Mouse (Mus musculus) limb, embryonic 13.5 days (tissue): ENCODE measurements around the gene Uts2b. TPM values are rescaled to one million over a fixed set of nuclear protein-coding genes. Genes with fewer than 3 reads are reported as not detected.

ENCODE experiments used
- ATAC-seq: fragments of 200-750 bp; cut with Nextera tagmentation; 2 replicates; pipeline ENCODE4 v1.8.0; 2017; ENCODE audit warnings: low read depth, moderate number of reproducible peaks, moderate TSS enrichment; ENCODE audit not compliant: low FRiP score
- H3K27ac ChIP-seq: fragments of 300-500 bp; sonication (generic); 2 replicates; pipeline ENCODE4 v1.5.1; 2015; ENCODE audit warnings: inconsistent platforms, mild to moderate bottlenecking, moderate library complexity
- H3K27me3 ChIP-seq: fragments of 300-500 bp; sonication (generic); 2 replicates; pipeline ENCODE4 v1.6.1; 2015; ENCODE audit warnings: mild to moderate bottlenecking, inconsistent platforms
- H3K36me3 ChIP-seq: fragments of 300-500 bp; sonication (generic); 2 replicates; pipeline ENCODE4 v1.6.1; 2015; ENCODE audit warnings: inconsistent platforms, mild to moderate bottlenecking, moderate library complexity
- H3K4me1 ChIP-seq: fragments of 300-500 bp; sonication (generic); 2 replicates; pipeline ENCODE4 v1.6.1; 2015; ENCODE audit warnings: inconsistent platforms
- H3K4me2 ChIP-seq: fragments of 300-500 bp; sonication (generic); replicated peaks from 2 replicates; pipeline ENCODE4 v1.6.1; 2015; ENCODE audit warnings: inconsistent platforms, mild to moderate bottlenecking, moderate library complexity
- H3K4me3 ChIP-seq: fragments of 300-500 bp; sonication (generic); 2 replicates; pipeline ENCODE4 v1.5.1; 2015; ENCODE audit warnings: moderate library complexity, mild to moderate bottlenecking, inconsistent platforms
- H3K9ac ChIP-seq: fragments of 300-500 bp; sonication (generic); 2 replicates; pipeline ENCODE4 v1.6.1; 2015; ENCODE audit warnings: mild to moderate bottlenecking, inconsistent platforms
- H3K9me3 ChIP-seq: fragments of 300-500 bp; sonication (generic); 2 replicates; pipeline ENCODE4 v1.6.1; 2016; ENCODE audit warnings: inconsistent platforms
- WGBS: fragments of 180-500 bp; shearing (Covaris S2); methylation state at CpG from one replicate; pipeline ENCODE4 v1.1.7; 2015; 5-methylcytosine and 5-hydroxymethylcytosine counted together
- polyA plus RNA-seq: library from polyadenylated mRNA; unstranded; fragments of >200 nt; fragmentation: Nextera tagmentation; extraction: Ambion mirVana; gene quantifications from 2 replicates; pipeline ENCODE4 v1.2.1, GENCODE M21; 2015

Uts2b gene
- polyA plus RNA-seq = 1.1 and 2.4 TPM in 2 replicates

DNA sequence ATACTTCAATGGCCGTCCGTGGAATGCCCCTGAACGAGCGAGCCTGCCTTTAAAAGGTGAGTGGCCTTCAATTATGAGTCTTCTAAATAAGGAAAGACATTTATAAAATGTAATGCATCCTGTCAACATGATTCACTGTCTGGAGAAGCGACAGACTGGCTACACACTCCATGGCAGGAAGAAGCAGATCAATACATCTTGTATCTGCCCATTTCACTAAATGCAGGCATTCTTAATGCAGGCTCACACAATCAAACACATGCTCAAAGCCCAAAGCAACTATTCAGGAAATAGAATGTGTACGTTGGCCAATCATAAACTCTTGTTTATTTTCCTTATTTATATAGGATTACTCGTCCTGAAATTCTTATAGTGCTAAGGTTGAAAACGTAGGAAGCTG is at the start of gene Uts2b:
Uts2b (minus strand) TSS at position 49 of the 400 bp plus-strand sequence.
- 42% methylated on average over 8 of the region's 8 CpGs for WGBS
- no peak within 1 kb of the TSS for H3K4me3 ChIP-seq

DNA sequence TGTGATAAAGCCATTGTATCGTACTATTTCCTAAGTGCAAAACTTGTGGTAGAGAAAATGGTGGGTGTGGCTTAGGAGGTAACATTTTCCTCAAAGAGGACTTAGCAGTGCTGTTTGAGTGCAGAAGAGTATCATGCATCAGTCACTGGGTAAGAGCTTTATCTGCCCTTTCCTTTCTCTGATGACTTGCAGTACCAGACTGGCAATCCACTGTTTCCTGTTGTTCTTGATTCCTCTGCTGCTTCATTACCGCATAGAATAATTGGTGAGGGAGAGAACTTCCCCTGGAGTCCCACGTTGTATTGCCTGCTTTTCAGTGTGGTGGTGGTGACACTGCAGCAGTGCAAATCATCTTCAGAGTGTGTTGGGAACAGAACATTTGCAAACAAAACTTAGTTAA is 47.6 kb upstream of the Uts2b start:
- H3K4me2 ChIP-seq = no peak overlapping the region
- no peak for ATAC-seq
- no peak overlapping the region for H3K27ac ChIP-seq
- peaks cover 77% of the 10 kb centered on the region for H3K36me3 ChIP-seq
- no peaks in the 10 kb centered on the region for H3K4me1 ChIP-seq
- 0 out of 2 replicates have a peak, but pooled peaks cover 4% of the 10 kb centered on the region for H3K9me3 ChIP-seq
- WGBS = 86% methylated on average over 3 of the region's 3 CpGs
- no peaks in the 10 kb centered on the region for H3K27me3 ChIP-seq
- H3K4me3 ChIP-seq = no peak overlapping the region
- no peak overlapping the region for H3K9ac ChIP-seq

More for the DNA sequence above, at the start of gene Uts2b:
- Histone ChIP-seq H3K4me2 (no peak within 1 kb of the TSS), H3K9ac (no peak within 1 kb of the TSS), H3K27ac (no peak within 1 kb of the TSS), H3K9me3 (no peaks in the 10 kb centered on the region), H3K36me3 (no peaks in the 10 kb centered on the region), H3K27me3 (no peaks in the 10 kb centered on the region), H3K4me1 (0 out of 2 replicates have a peak, but pooled peaks cover 9% of the 10 kb centered on the region)
- ATAC-seq = no peak

DNA sequence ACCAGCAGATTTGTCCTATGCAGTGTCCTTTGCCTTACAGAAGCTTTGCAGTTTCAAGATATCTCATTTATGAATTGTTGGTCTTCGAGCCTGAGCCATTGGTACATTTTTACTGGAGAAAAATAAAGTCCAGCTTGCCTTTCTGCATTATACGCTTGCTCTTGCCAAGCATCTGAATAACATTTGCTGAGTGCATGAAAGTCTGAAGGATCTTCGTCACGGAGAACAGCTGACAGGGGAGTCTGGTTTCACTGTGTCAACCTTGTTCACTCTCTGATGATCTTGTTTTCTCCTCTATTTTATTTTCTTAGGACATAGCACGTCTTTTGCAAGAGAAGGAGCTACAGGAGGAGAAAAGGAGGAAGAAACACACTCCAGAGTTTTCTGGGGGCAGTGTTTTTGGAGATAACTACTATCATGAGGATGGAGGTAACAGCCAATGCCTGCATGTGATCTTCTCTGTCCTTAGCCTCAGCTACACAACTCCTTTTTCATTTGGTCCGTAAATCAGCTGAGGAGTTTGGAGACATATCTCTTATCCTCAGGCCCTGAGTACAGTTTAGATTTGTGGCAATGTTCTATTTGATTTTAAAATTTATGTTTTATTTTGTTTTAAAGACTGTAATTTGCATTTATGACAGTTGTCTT is 47.0 kb upstream of the Uts2b start:
- Histone ChIP-seq H3K4me2 (no peak overlapping the region), H3K27ac (no peak overlapping the region), H3K4me1 (no peaks in the 10 kb centered on the region), H3K4me3 (no peak overlapping the region), H3K9me3 (no peaks in the 10 kb centered on the region), H3K27me3 (no peaks in the 10 kb centered on the region), H3K36me3 (peaks cover 71% of the 10 kb centered on the region), H3K9ac (no peak overlapping the region)
- no peak for ATAC-seq
- WGBS = 90% methylated on average over 6 of the region's 6 CpGs

DNA sequence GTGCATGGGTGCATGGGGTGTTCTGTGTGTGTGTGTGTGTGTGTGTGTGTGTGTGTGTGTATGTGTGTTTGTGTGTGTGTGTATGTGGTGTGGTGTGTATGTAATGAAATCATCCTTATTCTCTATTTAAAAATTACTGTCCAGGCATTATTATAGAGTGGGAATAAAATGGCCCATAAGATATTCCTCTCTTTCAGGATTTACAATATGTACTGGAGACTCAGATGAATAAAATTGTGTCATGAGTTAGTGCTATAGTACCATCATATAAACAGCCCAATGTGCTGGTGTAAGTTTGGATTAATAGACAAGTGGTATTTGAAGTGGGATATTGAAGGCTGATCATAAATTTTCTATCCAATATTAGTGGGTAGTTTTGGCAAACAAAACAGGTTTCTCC is 34.1 kb upstream of the Uts2b start:
- no peak overlapping the region for H3K4me2 ChIP-seq
- peaks cover 20% of the 10 kb centered on the region for H3K36me3 ChIP-seq
- H3K9ac ChIP-seq = no peak overlapping the region
- no peak overlapping the region for H3K4me3 ChIP-seq
- no peaks in the 10 kb centered on the region for H3K27me3 ChIP-seq
- H3K4me1 ChIP-seq = peaks cover 6% of the 10 kb centered on the region; the same call in 1 of the 2 replicates
- ATAC-seq = no peak
- no peaks in the 10 kb centered on the region for H3K9me3 ChIP-seq
- no peak overlapping the region for H3K27ac ChIP-seq

DNA sequence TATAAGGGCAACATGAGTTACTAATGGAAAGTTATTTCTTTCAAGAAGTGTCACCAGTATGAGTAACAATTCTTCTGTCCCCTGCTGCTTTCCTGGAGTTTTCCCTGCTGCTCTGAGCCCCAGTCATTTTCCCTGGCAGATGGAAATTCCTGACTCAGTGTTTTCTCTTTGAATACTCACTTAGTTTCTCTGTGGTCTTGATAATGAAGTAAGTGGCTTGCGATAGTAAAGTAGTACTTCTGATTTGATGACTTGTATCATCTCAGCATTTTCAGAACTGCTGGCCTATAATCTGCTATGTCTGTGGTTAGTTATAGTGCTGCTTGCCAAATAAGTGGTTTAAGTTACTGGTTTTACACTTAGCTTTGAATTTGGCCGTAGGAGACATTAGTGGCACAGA is 31.5 kb upstream of the Uts2b start:
- WGBS = 86% methylated on average over 2 of the region's 2 CpGs
- no peak overlapping the region for H3K4me3 ChIP-seq

DNA sequence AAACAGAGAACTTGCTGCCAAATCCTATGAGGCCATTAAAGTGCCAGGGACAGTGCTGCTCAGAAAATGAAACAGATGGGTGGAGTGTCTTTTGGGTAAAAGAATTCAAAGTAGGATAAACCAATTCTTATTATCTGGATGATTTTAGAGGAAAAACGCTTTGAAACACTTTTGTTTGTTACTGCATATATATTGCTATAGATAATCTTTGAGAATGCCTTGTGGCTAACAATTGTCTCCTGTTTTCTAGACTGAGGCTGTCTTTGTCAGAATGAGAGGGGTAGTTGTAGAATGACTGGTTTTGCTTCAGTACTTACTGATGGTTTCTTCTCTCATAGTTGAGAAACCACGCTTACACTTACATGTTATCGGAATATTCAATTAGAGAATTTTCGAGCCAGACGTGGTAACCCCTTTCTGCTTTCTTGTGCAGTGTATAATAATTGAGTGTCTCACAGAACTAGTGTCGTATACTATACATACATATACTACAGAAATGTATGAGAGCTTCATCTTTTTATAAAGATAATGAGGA is 29.7 kb upstream of the Uts2b start:
- Histone ChIP-seq H3K4me1 (peaks cover 6% of the 10 kb centered on the region; the same call in 1 of the 2 replicates), H3K36me3 (0 out of 2 replicates have a peak, but pooled peaks cover 2% of the 10 kb centered on the region), H3K9me3 (no peaks in the 10 kb centered on the region), H3K9ac (no peak overlapping the region), H3K27me3 (no peaks in the 10 kb centered on the region), H3K27ac (no peak overlapping the region), H3K4me2 (no peak overlapping the region), H3K4me3 (no peak overlapping the region)
- 91% methylated on average over 6 of the region's 6 CpGs for WGBS
- ATAC-seq = no peak

More for the DNA sequence above, 31.5 kb upstream of the Uts2b start:
- H3K4me1 ChIP-seq = peaks cover 6% of the 10 kb centered on the region; the same call in 1 of the 2 replicates
- no peak overlapping the region for H3K27ac ChIP-seq
- no peak overlapping the region for H3K4me2 ChIP-seq
- H3K36me3 ChIP-seq = peaks cover 13% of the 10 kb centered on the region
- no peaks in the 10 kb centered on the region for H3K27me3 ChIP-seq
- H3K9me3 ChIP-seq = no peaks in the 10 kb centered on the region
- H3K9ac ChIP-seq = no peak overlapping the region
- no peak for ATAC-seq

DNA sequence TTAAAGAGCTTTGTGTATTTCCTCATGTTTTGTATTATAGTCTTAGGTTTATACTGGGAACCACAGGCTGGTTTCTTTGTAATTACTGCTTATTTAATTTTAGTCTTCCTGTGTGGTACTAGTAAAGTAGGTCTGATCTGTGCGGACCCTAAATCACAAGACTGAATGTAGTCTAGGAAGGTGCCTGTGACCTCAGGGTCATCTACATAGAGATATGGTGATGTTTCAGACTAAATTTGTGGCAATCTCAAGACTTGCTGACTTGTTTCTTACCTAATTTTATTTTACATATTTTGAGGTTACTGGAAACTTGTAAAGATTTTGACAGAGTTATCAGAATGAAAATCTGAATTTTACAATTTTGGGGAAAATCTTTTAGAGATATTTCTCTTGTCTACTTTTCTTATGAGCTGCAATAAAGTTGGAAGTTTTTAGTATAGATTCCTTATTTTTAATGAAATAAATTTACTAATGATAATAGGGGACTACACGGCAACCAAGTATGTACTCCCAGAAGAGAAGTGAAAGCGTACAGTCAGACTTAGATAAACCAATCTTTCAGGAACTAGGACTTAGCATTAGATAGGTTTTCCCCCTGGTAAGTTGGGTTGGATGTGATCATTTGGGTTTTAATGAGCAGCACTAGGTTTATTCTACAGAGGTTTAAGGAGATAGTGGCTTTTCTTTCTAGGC is 29.1 kb upstream of the Uts2b start:
- no peaks in the 10 kb centered on the region for H3K27me3 ChIP-seq
- 0 out of 2 replicates have a peak, but pooled peaks cover 2% of the 10 kb centered on the region for H3K36me3 ChIP-seq
- no peak overlapping the region for H3K4me2 ChIP-seq
- ATAC-seq = no peak
- no peak overlapping the region for H3K4me3 ChIP-seq
- H3K27ac ChIP-seq = no peak overlapping the region
- H3K9ac ChIP-seq = no peak overlapping the region
- H3K4me1 ChIP-seq = peaks cover 6% of the 10 kb centered on the region; the same call in 1 of the 2 replicates
- 87% methylated on average over 3 of the region's 3 CpGs for WGBS
- no peaks in the 10 kb centered on the region for H3K9me3 ChIP-seq

DNA sequence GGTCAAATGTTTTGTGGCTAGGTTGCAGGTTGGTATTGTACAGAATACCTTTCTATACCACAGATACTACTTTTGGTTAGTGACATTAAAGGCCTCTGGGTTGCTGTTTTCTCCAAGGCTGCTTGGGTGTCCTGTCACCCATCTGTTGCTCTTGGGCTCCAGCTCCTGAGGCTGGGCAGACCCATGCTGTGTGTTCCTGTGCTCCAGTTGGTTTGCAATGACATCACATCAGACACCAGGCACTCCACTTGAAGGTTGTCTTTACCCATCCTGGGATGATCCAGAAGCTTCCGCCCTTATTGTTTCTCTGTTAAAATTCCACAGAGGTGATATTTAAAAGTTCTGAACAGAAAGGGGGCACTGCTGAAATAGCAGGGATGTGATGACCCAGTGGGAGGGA is 26.9 kb upstream of the Uts2b start:
- 0 out of 2 replicates have a peak, but pooled peaks cover 2% of the 10 kb centered on the region for H3K36me3 ChIP-seq
- no peaks in the 10 kb centered on the region for H3K27me3 ChIP-seq
- no peak for ATAC-seq
- 97% methylated on average over 1 of the region's 1 CpGs for WGBS
- peaks cover 4% of the 10 kb centered on the region; the same call in 1 of the 2 replicates for H3K4me1 ChIP-seq
- H3K4me3 ChIP-seq = no peak overlapping the region
- no peaks in the 10 kb centered on the region for H3K9me3 ChIP-seq
- H3K27ac ChIP-seq = no peak overlapping the region
- H3K4me2 ChIP-seq = no peak overlapping the region
- no peak overlapping the region for H3K9ac ChIP-seq

DNA sequence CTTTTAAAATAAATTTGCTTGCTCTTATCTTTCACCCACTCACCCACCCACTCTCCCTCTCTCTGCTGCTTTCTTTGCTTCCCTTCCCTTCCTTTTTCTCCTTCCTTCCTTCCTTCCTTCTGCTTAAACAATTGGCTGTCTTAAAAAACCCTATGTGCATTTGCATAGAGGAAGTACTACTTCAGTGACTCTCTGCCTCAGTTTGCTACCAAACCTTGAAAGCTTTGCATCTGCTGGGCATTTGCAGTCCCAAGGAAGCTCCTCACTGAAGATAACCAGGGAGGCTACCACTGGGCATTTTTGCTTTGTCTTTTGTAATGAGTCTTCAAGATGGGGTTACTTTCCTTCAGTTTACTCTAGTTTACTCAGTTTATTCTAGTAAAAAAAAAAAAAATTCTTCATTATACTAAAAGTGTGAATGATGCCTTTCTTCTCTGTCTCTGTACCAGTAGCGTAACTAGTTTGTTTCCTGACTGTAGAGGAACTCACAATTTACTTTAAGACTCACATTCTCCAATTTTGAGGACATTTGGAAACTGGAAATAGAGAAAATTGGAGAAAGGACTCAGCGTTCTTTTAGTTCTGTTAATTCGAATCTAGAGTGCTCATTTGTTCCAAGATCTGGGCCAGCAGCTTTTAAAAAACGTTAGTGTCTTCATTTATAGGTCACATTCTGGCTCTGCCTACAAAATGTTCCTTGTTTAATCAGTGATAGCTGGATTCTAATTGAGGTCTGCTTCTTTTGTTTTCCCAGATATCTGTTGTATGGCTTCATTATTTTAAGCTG is 25.4 kb upstream of the Uts2b start:
- Histone ChIP-seq H3K27me3 (no peaks in the 10 kb centered on the region), H3K4me3 (no peak overlapping the region), H3K27ac (no peak overlapping the region), H3K4me2 (no peak overlapping the region), H3K9ac (no peak overlapping the region), H3K4me1 (peaks cover 13% of the 10 kb centered on the region), H3K9me3 (no peaks in the 10 kb centered on the region), H3K36me3 (0 out of 2 replicates have a peak, but pooled peaks cover 2% of the 10 kb centered on the region)
- WGBS = 85% methylated on average over 4 of the region's 4 CpGs
- ATAC-seq = no peak

DNA sequence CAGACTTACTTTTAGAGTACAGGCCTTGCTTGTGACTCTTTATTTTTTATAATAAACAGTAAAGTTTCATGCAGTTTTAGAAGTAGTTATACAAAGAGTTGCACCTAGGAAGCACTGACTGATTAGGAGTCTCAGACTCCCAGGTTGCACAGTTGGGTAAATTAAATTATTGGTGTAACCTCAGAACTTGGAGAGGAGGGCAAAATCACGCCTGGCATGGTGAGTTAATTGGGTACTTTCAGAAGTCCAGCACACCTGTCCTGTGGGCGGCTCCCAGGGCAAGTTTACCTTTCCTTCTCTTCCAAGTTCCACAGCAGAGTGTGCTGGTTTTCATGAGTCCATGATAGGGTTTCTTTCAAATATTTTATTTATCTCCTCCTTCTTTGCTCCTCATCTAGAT is 21.8 kb upstream of the Uts2b start:
- no peak for ATAC-seq
- Histone ChIP-seq H3K4me2 (no peak overlapping the region), H3K9ac (no peak overlapping the region), H3K4me1 (peaks cover 20% of the 10 kb centered on the region), H3K9me3 (no peaks in the 10 kb centered on the region), H3K27ac (no peak overlapping the region), H3K4me3 (no peak overlapping the region), H3K27me3 (no peaks in the 10 kb centered on the region), H3K36me3 (0 out of 2 replicates have a peak, but pooled peaks cover under 1% of the 10 kb centered on the region)
- WGBS = 69% methylated on average over 2 of the region's 2 CpGs

DNA sequence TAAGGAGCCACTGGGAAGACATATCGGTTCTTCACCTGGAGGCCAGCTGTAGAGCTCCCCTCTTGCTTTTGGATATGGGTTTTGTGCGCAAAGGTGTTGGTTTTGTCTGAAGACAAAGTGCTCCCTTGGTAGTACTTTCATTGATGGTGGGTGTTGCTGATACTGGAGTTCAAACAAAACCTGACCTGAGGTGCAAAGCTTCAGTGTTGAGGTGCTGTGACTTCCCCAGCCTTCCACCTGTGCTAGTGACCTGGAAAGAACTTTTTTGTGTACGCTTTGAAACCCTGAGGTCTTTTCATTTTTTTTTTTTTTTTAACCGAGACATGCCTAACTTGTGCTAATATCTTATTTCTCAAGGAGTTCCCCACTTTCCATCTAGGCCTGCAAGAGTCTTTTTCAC is 20.3 kb upstream of the Uts2b start:
- H3K27ac ChIP-seq = no peak overlapping the region
- H3K4me1 ChIP-seq = peaks cover 20% of the 10 kb centered on the region
- H3K4me2 ChIP-seq = peak overlapping the region; percentile 79
- H3K9ac ChIP-seq = peak overlapping the region; percentile 95; the same call in 1 of the 2 replicates
- no peaks in the 10 kb centered on the region for H3K9me3 ChIP-seq
- H3K36me3 ChIP-seq = no peaks in the 10 kb centered on the region
- WGBS = 85% methylated on average over 4 of the region's 4 CpGs
- H3K27me3 ChIP-seq = no peaks in the 10 kb centered on the region
- peak overlapping the region; percentile 89 for H3K4me3 ChIP-seq
- no peak for ATAC-seq
